Mouse (Mus musculus): ENCODE measurements around the gene Ankrd31. TPM values are rescaled to one million over a fixed set of nuclear protein-coding genes. Genes with fewer than 3 reads are reported as not detected.
"Not testable (repeated sequence)": the region's sequence is repeated elsewhere in the genome, so short reads cannot be mapped to it uniquely, and the experiment has no call there.

Gene Ankrd31
- polyA plus RNA-seq, 1 experiment from 2014 or later, result not detected

- Histone ChIP-seq H3K27me3 (peaks cover 21% of the 10 kb centered on the region), H3K4me3 (no peak overlapping the region), H3K27ac (replicated peaks) (no peak overlapping the region), H3K9ac (replicated peaks) (no peak overlapping the region), H3K9me3 (no peaks in the 10 kb centered on the region), H3K36me3 (no peaks in the 10 kb centered on the region), H3K4me1 (peaks cover 17% of the 10 kb centered on the region), H3K4me2 (replicated peaks) (no peak overlapping the region)
- 89% methylated on average over 1 of the region's 1 CpGs for WGBS
- no peak for ATAC-seq (replicated peaks)
These were observed 179.7 kb downstream of the Ankrd31 start for GRCm38 (mm10) chr13:96927781-96928180.

DNA sequence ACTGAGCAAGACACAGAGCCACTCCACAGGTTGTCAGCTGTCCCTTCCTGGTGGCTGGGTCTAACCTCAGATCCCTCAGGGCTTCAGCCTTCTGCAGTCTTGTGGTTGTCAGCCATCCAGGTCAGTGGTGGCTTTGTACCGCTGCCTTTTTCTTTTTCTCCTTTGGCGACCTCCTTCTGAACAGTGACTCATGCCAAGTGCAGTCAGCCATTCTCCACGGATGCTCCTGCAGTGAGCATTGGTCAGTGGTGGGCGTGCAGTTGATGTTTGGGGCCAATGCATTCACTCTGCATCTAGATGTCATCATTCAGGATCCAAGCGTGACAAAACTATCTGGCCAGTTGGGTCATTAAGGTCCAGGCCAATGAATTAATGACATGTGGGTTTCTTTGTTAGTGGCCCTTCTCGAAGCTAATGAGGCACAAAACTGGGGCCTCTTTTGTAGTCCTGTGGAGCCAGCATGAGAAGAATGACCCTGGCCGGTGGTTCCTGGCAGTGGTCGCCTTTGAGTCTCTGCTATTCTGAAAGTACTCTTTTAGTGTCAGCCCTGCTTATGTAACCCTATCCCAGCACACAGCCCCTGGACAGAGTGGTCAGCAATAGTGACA, 180.5 kb downstream of the Ankrd31 start:
- 15% methylated on average over 8 of the region's 8 CpGs for WGBS
- peaks cover 21% of the 10 kb centered on the region for H3K27me3 ChIP-seq
- H3K36me3 ChIP-seq, result no peaks in the 10 kb centered on the region
- H3K9ac ChIP-seq (replicated peaks), result no peak overlapping the region
- no peak overlapping the region for H3K27ac ChIP-seq (replicated peaks)
- no peak overlapping the region for H3K4me3 ChIP-seq
- no peaks in the 10 kb centered on the region for H3K9me3 ChIP-seq
- ATAC-seq (replicated peaks), result no peak
- H3K4me1 ChIP-seq, result peaks cover 21% of the 10 kb centered on the region
- H3K4me2 ChIP-seq (replicated peaks), result no peak overlapping the region

- Histone ChIP-seq H3K9me3 (no peaks in the 10 kb centered on the region), H3K4me2 (replicated peaks) (no peak overlapping the region), H3K36me3 (no peaks in the 10 kb centered on the region), H3K27me3 (no peaks in the 10 kb centered on the region), H3K9ac (replicated peaks) (no peak overlapping the region), H3K27ac (replicated peaks) (no peak overlapping the region), H3K4me3 (no peak overlapping the region), H3K4me1 (0 out of 2 replicates have a peak, but pooled peaks cover 6% of the 10 kb centered on the region)
- ATAC-seq (replicated peaks), result no peak
- WGBS, result 90% methylated on average over 5 of the region's 5 CpGs
These were observed 184.7 kb downstream of the Ankrd31 start for GRCm38 (mm10) chr13:96932745-96933144.

DNA sequence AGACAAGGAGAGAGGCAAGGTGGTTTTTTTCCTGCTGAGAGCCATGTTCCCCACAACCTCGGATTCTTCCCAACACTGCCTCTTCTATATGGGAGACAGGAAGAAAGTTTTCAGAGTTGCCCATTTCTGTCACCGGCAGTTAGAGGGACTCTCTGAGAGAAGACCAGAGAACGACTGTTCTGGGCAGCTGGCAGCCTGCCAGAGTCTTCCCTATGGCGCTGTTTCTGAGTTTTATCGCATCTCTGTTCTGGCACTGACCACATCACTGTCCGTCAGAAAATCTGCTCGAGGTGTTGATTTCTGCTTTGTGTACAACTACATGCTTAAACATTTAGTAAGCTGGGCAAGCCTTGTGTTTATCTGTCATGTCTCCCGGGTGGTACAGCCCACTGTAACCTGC, 185.3 kb downstream of the Ankrd31 start:
- H3K27ac ChIP-seq (replicated peaks), result no peak overlapping the region
- H3K9ac ChIP-seq (replicated peaks), result no peak overlapping the region
- H3K4me1 ChIP-seq, result 0 out of 2 replicates have a peak, but pooled peaks cover 6% of the 10 kb centered on the region
- 46% methylated on average over 8 of the region's 8 CpGs for WGBS
- H3K4me3 ChIP-seq, result no peak overlapping the region
- ATAC-seq (replicated peaks), result no peak
- H3K36me3 ChIP-seq, result no peaks in the 10 kb centered on the region
- no peaks in the 10 kb centered on the region for H3K27me3 ChIP-seq
- no peak overlapping the region for H3K4me2 ChIP-seq (replicated peaks)
- no peaks in the 10 kb centered on the region for H3K9me3 ChIP-seq

GRCm38 (mm10) chr13:96936173-96936777, 188.2 kb downstream of the Ankrd31 start:
- Histone ChIP-seq H3K9me3 (no peaks in the 10 kb centered on the region), H3K36me3 (no peaks in the 10 kb centered on the region), H3K9ac (replicated peaks) (no peak overlapping the region), H3K4me2 (replicated peaks) (no peak overlapping the region), H3K4me3 (no peak overlapping the region), H3K27me3 (no peaks in the 10 kb centered on the region), H3K27ac (replicated peaks) (no peak overlapping the region), H3K4me1 (0 out of 2 replicates have a peak, but pooled peaks cover 6% of the 10 kb centered on the region)
- no peak for ATAC-seq (replicated peaks)
- 66% methylated on average over 6 of the region's 6 CpGs for WGBS

GRCm38 (mm10) chr13:96937059-96937558, 189.0 kb downstream of the Ankrd31 start:
- 0 out of 2 replicates have a peak, but pooled peaks cover 6% of the 10 kb centered on the region for H3K4me1 ChIP-seq
- WGBS, result 71% methylated on average over 10 of the region's 10 CpGs
- ATAC-seq (replicated peaks), result no peak
- no peak overlapping the region for H3K4me2 ChIP-seq (replicated peaks)
- H3K9me3 ChIP-seq, result no peaks in the 10 kb centered on the region
- no peaks in the 10 kb centered on the region for H3K36me3 ChIP-seq
- no peak overlapping the region for H3K4me3 ChIP-seq
- H3K27me3 ChIP-seq, result no peaks in the 10 kb centered on the region
- no peak overlapping the region for H3K27ac ChIP-seq (replicated peaks)
- no peak overlapping the region for H3K9ac ChIP-seq (replicated peaks)

DNA sequence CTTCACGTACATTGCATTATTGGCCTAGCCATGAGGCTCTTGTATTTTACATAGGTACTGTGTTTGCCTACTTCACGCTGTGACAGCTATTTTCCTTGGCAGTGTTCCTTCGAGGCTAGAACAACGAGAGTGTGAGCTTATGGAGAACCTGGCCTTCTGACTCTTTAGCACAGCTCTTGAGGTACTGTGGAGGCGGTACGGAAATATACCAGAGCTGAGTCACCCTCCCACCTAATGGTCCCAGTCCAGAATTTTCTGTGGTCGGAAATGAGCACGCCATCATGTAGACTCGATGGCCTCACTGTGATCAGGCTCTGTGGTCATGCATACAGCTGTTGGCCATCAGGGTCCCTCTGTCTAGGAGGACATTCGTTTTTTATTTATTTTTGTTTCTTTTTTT, 191.6 kb downstream of the Ankrd31 start:
- no peak for ATAC-seq (replicated peaks)
- no peak overlapping the region for H3K27ac ChIP-seq (replicated peaks)
- no peak overlapping the region for H3K4me2 ChIP-seq (replicated peaks)
- H3K4me3 ChIP-seq, result no peak overlapping the region
- WGBS, result 87% methylated on average over 10 of the region's 10 CpGs
- no peaks in the 10 kb centered on the region for H3K27me3 ChIP-seq
- H3K36me3 ChIP-seq, result no peaks in the 10 kb centered on the region
- H3K9ac ChIP-seq (replicated peaks), result no peak overlapping the region
- peaks cover 6% of the 10 kb centered on the region; the same call in 1 of the 2 replicates for H3K4me1 ChIP-seq
- H3K9me3 ChIP-seq, result no peaks in the 10 kb centered on the region

DNA sequence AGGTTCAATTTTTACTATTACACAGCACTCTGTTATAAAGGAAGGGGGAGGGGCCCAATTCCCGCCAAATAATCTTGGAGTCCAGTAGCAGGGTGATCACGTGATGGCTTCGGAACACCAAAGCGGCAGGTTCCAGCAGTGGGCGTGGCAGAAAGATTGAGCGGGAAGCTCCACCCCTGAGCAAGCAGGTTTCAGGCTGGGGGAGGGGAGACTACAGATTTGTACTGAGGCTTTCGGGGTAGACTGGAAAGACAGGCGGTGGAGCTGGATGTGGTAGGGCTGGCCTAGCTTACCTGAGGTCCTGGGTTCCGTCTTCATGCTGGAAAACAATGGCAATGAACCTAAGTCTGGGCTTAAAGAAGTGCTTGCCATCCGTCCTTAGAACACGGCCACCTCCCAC, 193.4 kb downstream of the Ankrd31 start:
- not testable (repeated sequence) for H3K4me2 ChIP-seq (replicated peaks); H3K27ac ChIP-seq (replicated peaks); H3K4me1 ChIP-seq; H3K4me3 ChIP-seq; ATAC-seq (replicated peaks); H3K9ac ChIP-seq (replicated peaks); H3K9me3 ChIP-seq; H3K27me3 ChIP-seq; H3K36me3 ChIP-seq
- 90% methylated on average over 11 of the region's 11 CpGs for WGBS

GRCm38 (mm10) chr13:96943571-96943970, 195.5 kb downstream of the Ankrd31 start:
- Histone ChIP-seq H3K36me3 (no peaks in the 10 kb centered on the region), H3K27me3 (no peaks in the 10 kb centered on the region), H3K4me2 (replicated peaks) (no peak overlapping the region), H3K4me3 (no peak overlapping the region), H3K27ac (replicated peaks) (no peak overlapping the region), H3K4me1 (peaks cover 6% of the 10 kb centered on the region; the same call in 1 of the 2 replicates), H3K9ac (replicated peaks) (no peak overlapping the region), H3K9me3 (no peaks in the 10 kb centered on the region)
- peak; percentile 53; the same call in 1 of the 2 replicates for ATAC-seq (replicated peaks)
- 26% methylated on average over 3 of the region's 3 CpGs for WGBS

GRCm38 (mm10) chr13:96945748-96946147, 197.7 kb downstream of the Ankrd31 start:
- WGBS, result 91% methylated on average over 4 of the region's 4 CpGs
- Histone ChIP-seq H3K27ac (replicated peaks) (no peak overlapping the region), H3K9ac (replicated peaks) (no peak overlapping the region), H3K4me1 (peaks cover 6% of the 10 kb centered on the region; the same call in 1 of the 2 replicates), H3K4me2 (replicated peaks) (no peak overlapping the region), H3K27me3 (no peaks in the 10 kb centered on the region), H3K36me3 (no peaks in the 10 kb centered on the region), H3K4me3 (no peak overlapping the region), H3K9me3 (no peaks in the 10 kb centered on the region)
- ATAC-seq (replicated peaks), result no peak

- H3K4me2 ChIP-seq (replicated peaks), result no peak overlapping the region
- no peaks in the 10 kb centered on the region for H3K27me3 ChIP-seq
- H3K36me3 ChIP-seq, result no peaks in the 10 kb centered on the region
- WGBS, result 80% methylated on average over 7 of the region's 7 CpGs
- peaks cover 6% of the 10 kb centered on the region; the same call in 1 of the 2 replicates for H3K4me1 ChIP-seq
- no peak overlapping the region for H3K4me3 ChIP-seq
- H3K27ac ChIP-seq (replicated peaks), result no peak overlapping the region
- ATAC-seq (replicated peaks), result no peak
- no peaks in the 10 kb centered on the region for H3K9me3 ChIP-seq
- H3K9ac ChIP-seq (replicated peaks), result no peak overlapping the region
These were observed 199.7 kb downstream of the Ankrd31 start for GRCm38 (mm10) chr13:96947722-96948121.

- no peaks in the 10 kb centered on the region for H3K9me3 ChIP-seq
- ATAC-seq (replicated peaks), result 0 out of 2 replicates have a peak, but pooled peaks have one; percentile 41
- 45% methylated on average over 2 of the region's 2 CpGs for WGBS
These were observed 203.8 kb downstream of the Ankrd31 start for GRCm38 (mm10) chr13:96951880-96952279.

More at GRCm38 (mm10) chr13:96951880-96952279, 203.8 kb downstream of the Ankrd31 start:
- no peak overlapping the region for H3K27ac ChIP-seq (replicated peaks)
- no peak overlapping the region for H3K4me3 ChIP-seq
- H3K27me3 ChIP-seq, result no peaks in the 10 kb centered on the region
- H3K4me2 ChIP-seq (replicated peaks), result no peak overlapping the region
- no peak overlapping the region for H3K9ac ChIP-seq (replicated peaks)
- no peaks in the 10 kb centered on the region for H3K4me1 ChIP-seq
- H3K36me3 ChIP-seq, result no peaks in the 10 kb centered on the region

Data from forebrain, embryonic 15.5 days (tissue).